Mouse (Mus musculus) intestine, postnatal 0 days (tissue): ENCODE measurements at regions not wholly inside any gene's neighbourhood (a gene's known extent, or its start where the extent isn't known, plus 50 kb on each side); places are given as distances from the start of the nearest gene placed in this dataset.

ENCODE experiments used
- ATAC-seq: fragments of 200-750 bp; cut with Nextera tagmentation; 2 replicates; pipeline ENCODE4 v1.8.0; 2017; ENCODE audit warnings: mild to moderate bottlenecking, moderate TSS enrichment, moderate library complexity
- H3K27ac ChIP-seq: fragments of 300-500 bp; sonication (generic); 2 replicates; pipeline ENCODE4 v1.5.1; 2014; ENCODE audit warnings: mild to moderate bottlenecking, low read depth, low read length, moderate library complexity
- H3K27me3 ChIP-seq: fragments of 300-500 bp; sonication (generic); replicated peaks from 2 replicates; pipeline ENCODE4 v1.6.1; 2014; ENCODE audit warnings: low read length, mixed read lengths; ENCODE audit not compliant: control insufficient read depth, insufficient read depth
- H3K36me3 ChIP-seq: fragments of 300-500 bp; sonication (generic); 2 replicates; pipeline ENCODE4 v1.6.1; 2014; ENCODE audit warnings: mild to moderate bottlenecking, moderate library complexity; ENCODE audit not compliant: control insufficient read depth, insufficient read depth
- H3K4me1 ChIP-seq: fragments of 300-500 bp; sonication (generic); replicated peaks from 2 replicates; pipeline ENCODE4 v1.6.1; 2014; ENCODE audit warnings: antibody characterized with exemption, low read length, mixed read lengths; ENCODE audit not compliant: control insufficient read depth, insufficient read depth
- H3K4me2 ChIP-seq: fragments of 300-500 bp; sonication (generic); replicated peaks from 2 replicates; pipeline ENCODE4 v1.6.1; 2014; ENCODE audit warnings: low read depth, mild to moderate bottlenecking, moderate library complexity
- H3K4me3 ChIP-seq: fragments of 300-500 bp; sonication (generic); 2 replicates; pipeline ENCODE4 v1.5.1; 2014; ENCODE audit warnings: low read depth, low read length
- H3K9ac ChIP-seq: fragments of 300-500 bp; sonication (generic); 2 replicates; pipeline ENCODE4 v1.6.1; 2014; ENCODE audit warnings: mild to moderate bottlenecking, low read depth, low read length
- H3K9me3 ChIP-seq: fragments of 300-500 bp; sonication (generic); 2 replicates; pipeline ENCODE4 v1.6.1; 2016; ENCODE audit warnings: mixed run types; ENCODE audit not compliant: control insufficient read depth
- CTCF ChIP-seq: sonication (generic); IDR thresholded peaks from 2 replicates; pipeline ENCODE4 v1.5.1; 2016; ENCODE audit warnings: low read depth, mild to moderate bottlenecking, control low read depth, antibody characterized with exemption, moderate library complexity
- WGBS: fragments of 180-500 bp; shearing (Covaris S2); extraction: QIAGEN DNeasy Blood & Tissue Kit; methylation state at CpG from one replicate; pipeline ENCODE4 v1.1.7; 2014; 5-methylcytosine and 5-hydroxymethylcytosine counted together

- 72% methylated on average over 5 of the region's 5 CpGs for WGBS
These were observed 190.0 kb upstream of the Trib2 start for GRCm38 (mm10) chr12:16006688-16007087.

GRCm38 (mm10) chr12:16006286-16006685, 189.6 kb upstream of the Trib2 start:
- Histone ChIP-seq H3K4me2 (no peak overlapping the region), H3K27me3 (no peaks in the 10 kb centered on the region), H3K36me3 (no peaks in the 10 kb centered on the region), H3K9ac (no peak overlapping the region), H3K9me3 (no peaks in the 10 kb centered on the region), H3K4me1 (no peaks in the 10 kb centered on the region), H3K4me3 (no peak overlapping the region), H3K27ac (no peak overlapping the region)
- ATAC-seq = no peak
- TF ChIP-seq CTCF = no peak
- WGBS = 95% methylated on average over 5 of the region's 5 CpGs

More at GRCm38 (mm10) chr12:16006688-16007087, 190.0 kb upstream of the Trib2 start:
- Histone ChIP-seq H3K27me3 (no peaks in the 10 kb centered on the region), H3K27ac (no peak overlapping the region), H3K36me3 (no peaks in the 10 kb centered on the region), H3K4me3 (no peak overlapping the region), H3K9ac (no peak overlapping the region), H3K4me1 (no peaks in the 10 kb centered on the region), H3K9me3 (no peaks in the 10 kb centered on the region), H3K4me2 (no peak overlapping the region)
- no peak for ATAC-seq
- TF ChIP-seq CTCF = no peak

DNA sequence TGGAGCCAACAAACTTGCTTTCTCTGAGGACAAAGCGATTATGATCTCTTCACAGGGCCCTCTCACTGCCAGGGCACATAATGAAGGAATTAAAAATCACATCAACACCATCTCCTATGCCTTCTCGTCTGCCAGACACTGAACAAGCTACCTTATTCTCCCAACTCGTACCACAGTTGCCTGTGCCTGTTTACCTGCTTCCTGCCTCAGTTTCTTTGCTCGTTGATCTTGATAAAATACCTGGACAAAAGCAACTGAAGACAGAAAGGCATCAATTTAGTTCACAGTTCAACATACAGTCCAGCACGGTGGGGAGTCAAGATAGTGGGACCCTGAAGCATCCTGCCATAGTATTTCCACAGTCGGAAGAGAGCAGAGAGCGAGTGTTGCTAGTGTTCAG, 185.1 kb upstream of the Trib2 start:
- Histone ChIP-seq H3K4me2 (no peak overlapping the region), H3K27me3 (no peaks in the 10 kb centered on the region), H3K9ac (no peak overlapping the region), H3K27ac (no peak overlapping the region), H3K4me1 (no peaks in the 10 kb centered on the region), H3K4me3 (no peak overlapping the region), H3K36me3 (no peaks in the 10 kb centered on the region), H3K9me3 (no peaks in the 10 kb centered on the region)
- 90% methylated on average over 7 of the region's 7 CpGs for WGBS
- TF ChIP-seq CTCF = no peak
- no peak for ATAC-seq

DNA sequence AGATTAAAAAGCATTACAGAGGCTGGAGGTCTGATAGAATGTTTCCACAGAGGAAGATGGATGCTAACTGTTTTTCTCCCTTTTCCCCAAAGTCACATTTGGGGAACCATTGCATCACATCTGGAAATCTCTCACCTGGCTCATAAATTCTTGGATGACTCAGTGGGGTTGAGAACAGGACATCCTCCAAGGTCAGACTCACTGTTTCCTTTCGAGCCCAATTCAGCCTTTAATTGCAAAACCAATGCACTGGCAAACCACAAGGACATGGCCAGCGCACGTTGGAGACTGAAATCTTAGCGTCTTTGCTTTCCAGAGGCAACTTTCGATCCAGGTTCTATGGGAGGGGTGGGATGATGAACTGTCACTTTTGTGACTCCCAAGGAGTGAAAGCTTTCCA, 184.5 kb upstream of the Trib2 start:
- no peak overlapping the region for H3K4me2 ChIP-seq
- no peak for ATAC-seq
- 70% methylated on average over 5 of the region's 5 CpGs for WGBS
- H3K27me3 ChIP-seq = no peaks in the 10 kb centered on the region
- no peak overlapping the region for H3K27ac ChIP-seq
- no peak overlapping the region for H3K9ac ChIP-seq
- H3K4me1 ChIP-seq = no peaks in the 10 kb centered on the region
- no peaks in the 10 kb centered on the region for H3K9me3 ChIP-seq
- H3K36me3 ChIP-seq = no peaks in the 10 kb centered on the region
- TF ChIP-seq CTCF = no peak
- H3K4me3 ChIP-seq = no peak overlapping the region

- Histone ChIP-seq H3K4me2 (no peak overlapping the region), H3K9ac (no peak overlapping the region), H3K27me3 (no peaks in the 10 kb centered on the region), H3K4me3 (no peak overlapping the region), H3K4me1 (no peaks in the 10 kb centered on the region), H3K9me3 (no peaks in the 10 kb centered on the region), H3K36me3 (no peaks in the 10 kb centered on the region), H3K27ac (no peak overlapping the region)
- no peak for TF ChIP-seq CTCF
- no peak for ATAC-seq
These were observed 181.6 kb upstream of the Trib2 start for GRCm38 (mm10) chr12:15998331-15998730.

DNA sequence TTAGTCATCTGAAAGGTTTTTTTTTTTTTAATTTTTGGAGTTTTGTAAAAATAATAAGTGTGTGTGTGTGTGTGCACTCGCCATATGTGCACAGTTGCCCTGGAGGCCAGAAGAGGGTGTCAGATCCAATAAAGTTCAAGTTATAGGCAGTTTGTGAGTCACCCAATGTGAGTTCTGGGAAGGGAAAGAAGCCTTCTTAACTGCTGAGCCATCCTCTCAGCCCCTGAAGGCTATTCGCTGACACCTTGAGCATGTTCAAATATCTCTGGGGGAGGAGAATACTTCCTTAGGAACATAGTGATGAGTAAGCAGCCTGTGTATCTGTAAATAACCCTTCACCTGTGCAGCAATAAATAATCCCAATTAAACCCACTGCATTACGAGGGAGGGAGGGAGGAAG, 177.1 kb upstream of the Trib2 start:
- no peak overlapping the region for H3K4me3 ChIP-seq
- no peaks in the 10 kb centered on the region for H3K27me3 ChIP-seq
- no peaks in the 10 kb centered on the region for H3K36me3 ChIP-seq
- H3K4me1 ChIP-seq = no peaks in the 10 kb centered on the region
- H3K27ac ChIP-seq = no peak overlapping the region
- ATAC-seq = no peak
- no peaks in the 10 kb centered on the region for H3K9me3 ChIP-seq
- 73% methylated on average over 3 of the region's 3 CpGs for WGBS
- no peak overlapping the region for H3K9ac ChIP-seq
- no peak for TF ChIP-seq CTCF
- no peak overlapping the region for H3K4me2 ChIP-seq

GRCm38 (mm10) chr12:15986351-15986750, 169.6 kb upstream of the Trib2 start:
- TF ChIP-seq CTCF = no peak

More at GRCm38 (mm10) chr12:15986351-15986750, 169.6 kb upstream of the Trib2 start:
- Histone ChIP-seq H3K36me3 (no peaks in the 10 kb centered on the region), H3K4me1 (no peaks in the 10 kb centered on the region), H3K27me3 (no peaks in the 10 kb centered on the region), H3K4me2 (no peak overlapping the region), H3K9ac (no peak overlapping the region), H3K9me3 (no peaks in the 10 kb centered on the region), H3K27ac (no peak overlapping the region), H3K4me3 (no peak overlapping the region)
- no peak for ATAC-seq
